Mouse (Mus musculus): Measurements from ENCODE around the gene Zfp541.

The Zfp541 gene

DNA sequence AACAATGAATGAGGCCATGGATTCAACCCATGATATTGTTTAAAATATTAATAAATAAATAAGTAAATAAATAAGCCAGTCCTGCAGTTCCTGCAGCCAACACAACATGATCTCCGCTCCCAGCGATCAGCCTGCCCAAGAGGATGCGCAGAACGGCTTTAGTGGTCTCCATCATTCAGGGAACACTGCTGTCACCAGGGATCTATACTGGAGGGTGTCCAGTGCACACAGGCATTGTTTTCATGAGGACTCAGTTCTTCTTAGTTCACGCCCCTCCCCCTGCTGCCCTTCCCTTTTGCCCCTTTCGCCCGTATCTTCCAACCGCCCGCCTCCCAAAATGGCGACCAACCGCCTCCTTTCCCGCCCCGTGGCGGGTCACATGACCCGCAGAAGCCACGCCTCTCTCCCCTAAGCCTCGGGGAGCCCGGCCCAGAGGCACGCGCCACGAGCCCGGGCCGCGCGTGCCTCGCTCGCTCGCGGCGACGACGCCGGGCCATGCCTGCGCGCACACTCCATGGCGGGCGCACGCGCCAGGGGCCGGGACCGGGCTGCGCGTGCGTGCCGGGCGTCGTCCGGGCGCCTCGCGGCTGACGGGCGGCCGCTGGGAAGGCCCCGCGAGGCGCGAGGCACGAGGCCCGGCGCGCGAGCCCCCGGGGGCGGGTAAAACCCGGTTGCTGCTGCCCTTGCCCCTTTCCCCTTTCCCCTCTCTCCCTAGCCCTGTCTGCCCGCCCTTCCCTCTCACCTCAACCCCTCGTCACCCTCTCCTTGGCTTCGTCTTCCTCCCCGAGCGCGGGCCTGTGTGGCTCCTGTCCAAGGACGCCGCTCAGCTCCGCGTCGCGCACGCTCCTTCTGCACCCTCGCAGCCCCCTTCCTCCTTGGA, at the start of gene Zfp541:
Gene Zfp541, plus strand, starts transcription at position 596 of the 880 bp plus-strand sequence.
- no peak for DNase-seq

DNA sequence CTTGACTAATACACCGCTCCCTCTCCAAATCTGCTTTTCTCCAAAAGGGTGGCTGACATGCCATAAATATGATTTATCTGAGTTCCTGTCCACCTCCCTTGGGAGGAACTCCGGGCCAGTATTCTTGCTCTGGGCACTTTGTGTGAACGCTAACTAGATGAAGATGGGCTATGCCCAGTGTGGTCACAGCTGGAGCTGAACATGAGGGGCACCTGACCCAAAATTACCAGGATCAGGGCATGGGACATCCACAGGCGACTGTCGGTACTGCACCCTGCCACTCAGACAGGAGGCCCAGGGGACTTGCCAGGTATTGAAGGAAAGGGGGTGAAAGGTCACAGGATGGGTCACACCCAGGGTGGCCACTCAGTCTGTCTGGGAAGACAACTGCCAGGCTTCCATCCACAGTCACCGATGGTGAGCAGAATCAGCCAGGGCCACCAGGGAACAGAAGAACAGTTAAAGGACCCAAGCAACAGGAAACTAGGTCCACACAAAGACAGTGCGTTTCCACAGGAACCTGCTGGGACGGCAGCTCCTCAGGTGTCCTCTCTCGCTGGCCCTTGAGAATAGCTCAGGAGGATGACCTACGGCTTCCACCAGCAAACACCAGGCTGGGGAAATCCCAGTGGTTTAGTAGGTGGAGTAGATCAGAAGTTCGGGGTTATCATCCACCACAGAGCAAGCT, 48.9 kb upstream of the Zfp541 start:
- peak; percentile 64 to 71 for DNase-seq

DNA sequence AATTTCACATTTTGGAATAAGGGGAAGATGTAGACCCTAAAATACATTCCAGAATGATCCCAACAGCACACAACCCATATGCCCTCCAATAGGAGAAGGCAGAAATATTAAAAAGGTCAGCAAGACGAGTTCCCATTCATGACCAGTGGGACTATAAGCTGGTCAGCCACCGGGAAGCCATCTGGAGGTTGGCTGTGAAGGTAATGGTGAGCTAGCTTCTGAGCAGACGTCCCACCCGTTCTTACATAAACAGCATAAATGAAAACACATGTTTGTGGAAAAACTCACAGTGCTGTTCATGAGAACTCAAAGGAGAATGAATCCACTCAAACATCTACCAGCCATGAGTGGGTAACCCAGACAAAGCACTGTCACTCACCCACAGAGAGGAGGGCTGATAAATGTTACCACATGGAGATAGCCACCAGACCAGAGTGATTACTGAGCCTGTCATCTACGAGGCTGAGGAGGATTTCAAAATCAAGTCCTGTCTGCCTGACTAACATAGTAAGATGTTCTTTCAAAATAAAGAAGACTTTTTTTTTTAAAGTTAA, 47.8 kb upstream of the Zfp541 start:
- no peak for DNase-seq

DNA sequence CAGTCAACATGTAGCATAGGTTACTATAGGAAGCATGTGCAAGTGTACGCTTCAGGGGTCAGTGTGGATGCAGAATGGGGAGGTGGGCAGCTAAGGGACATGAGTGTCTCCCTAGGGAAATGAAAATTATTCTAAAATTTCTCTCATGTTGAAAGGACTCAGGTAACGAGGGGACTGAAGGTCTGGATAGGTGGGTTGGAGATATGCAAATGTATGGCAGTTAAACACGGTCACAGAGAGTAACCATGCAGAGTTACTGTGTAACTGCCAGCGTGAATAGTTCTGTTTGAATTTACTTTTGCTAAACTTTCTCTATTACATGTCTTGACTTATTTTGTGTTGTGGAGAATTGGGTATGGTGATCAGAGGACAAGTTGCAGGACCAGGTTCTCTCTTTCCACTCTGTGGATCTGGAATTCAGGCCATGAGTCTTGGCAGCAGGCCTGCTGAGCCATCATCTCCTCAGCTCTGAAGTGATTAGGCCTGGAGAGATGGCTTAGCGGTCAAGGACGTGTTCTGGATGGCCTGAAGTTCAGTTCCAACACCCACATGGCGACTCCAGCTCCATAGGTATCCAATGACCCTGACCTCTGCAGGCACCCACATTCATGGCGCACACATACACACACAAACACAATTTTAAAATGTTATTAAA, 47.0 kb upstream of the Zfp541 start:
- DNase-seq: no peak

DNA sequence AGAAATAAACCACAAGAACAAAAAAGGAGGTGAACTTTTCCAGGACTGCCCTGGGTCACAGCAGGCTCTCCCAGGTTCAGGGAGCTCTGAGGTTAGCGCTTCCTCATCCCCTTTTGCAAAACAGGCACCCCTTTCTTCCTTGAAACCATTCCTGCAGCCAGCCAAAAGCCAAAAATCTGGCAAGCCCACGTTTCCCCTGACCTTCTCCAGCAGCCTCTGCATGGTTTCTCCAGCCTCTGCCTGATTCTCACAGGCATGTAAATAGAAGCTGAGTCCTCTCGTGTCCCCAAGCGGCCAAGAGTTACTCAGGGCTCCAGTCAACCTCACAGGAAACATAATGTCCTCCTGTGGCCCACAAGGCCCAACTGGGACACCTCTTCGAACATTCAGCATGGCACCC, 46.2 kb upstream of the Zfp541 start:
- no peak for DNase-seq

DNA sequence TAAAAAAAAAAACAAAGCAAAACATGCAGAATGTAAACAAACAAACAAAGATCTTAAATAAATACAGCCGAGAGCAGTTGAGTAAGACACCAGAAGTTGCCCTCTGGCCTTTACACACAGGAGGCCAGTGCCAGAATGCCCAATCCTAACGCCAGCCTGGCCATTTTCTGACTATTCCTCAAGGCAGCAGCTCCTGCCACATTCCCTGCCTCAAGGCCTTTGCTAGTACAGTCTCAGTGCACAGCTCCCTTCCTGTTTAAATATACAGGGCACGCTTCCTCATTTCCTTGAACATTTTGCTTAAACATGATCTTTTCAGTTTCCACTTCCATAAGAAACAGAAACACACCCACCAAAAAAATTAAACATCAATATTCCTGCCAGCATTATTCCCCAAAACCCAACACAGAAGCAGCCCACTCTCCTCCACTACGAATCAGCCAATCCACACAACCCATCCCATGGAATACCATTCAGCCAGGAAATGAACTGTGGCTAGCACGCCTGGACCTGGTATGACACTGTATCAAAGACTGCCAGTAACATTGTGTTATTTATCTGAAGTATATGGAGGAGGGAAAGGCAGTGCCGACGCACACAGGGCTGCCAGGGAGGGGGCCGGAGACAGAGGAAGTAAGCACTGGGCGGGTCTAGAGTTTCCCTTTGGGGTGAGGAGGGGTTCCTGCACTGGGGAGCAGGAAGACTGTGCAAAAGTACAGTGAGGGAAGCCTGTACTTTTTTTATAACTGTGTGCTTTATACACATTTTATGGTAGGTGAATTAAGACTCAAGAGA, 43.4 kb upstream of the Zfp541 start:
- peak; percentile 27 to 47 for DNase-seq

DNA sequence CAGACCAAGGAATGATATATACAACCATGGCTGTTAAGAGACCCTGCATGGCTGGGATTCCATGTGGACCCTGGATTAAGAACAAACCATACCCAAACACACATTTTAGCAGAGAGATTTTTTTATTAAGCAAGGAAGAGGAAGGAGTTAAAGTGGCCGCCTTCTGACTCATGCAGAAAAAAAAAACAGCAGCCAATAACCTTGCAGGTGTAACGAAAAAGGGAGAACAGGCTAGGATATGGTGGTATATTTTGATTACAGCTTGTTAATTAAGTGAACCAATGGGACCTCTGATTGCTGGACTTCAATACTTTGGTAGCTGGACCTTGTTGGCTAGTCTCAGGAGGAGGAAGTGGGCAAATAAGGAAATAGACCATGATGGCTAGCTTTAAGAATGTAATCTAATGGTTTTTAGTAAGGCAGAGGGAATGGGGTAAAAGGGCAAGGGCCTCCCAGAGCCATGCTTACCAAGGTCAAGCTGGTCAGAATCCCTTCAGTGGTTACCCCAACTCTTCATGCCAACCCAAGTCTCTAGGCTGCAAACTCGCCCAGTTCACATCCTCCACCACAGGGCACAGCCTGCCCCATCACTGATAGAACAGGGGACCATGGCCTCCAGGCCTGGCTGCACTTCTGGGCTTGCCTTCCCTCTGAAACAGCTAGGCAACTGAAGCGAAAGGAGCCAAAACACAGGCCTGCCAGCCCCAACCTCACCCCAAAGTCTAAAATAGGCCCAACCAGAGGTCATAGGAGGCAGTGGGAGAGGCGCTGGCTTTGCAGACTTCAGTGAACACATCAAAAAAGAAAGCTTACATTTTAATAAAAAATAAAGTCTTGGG, 42.1 kb upstream of the Zfp541 start:
- no peak for DNase-seq

DNA sequence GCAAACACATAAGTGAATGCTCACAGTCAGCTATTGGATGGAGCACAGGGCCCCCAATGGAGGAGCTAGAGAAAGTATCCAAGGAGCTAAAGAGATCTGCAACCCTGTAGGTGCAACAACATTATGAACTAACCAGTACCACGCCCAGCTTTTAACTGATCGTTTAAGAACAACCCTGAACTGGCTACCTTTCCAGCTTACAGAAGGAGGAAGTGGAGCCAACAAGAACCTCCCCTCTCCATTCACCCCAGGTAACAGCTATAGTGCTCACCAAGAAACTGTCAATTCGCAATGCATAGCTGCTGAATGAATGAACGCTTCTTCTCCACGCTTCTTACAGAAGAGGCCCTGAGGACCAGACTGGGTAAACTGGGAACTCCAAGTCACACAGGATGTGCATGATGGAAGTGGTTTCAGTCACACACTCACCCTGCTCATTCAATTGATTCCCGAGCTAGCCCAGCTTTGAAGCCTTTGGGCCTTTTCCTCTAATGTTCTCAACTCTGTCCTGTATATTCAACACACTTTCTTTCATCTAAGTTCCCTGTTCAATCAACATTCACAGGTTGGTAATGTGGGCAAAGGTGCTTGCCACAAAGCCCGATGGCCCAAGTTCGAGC, 36.9 kb upstream of the Zfp541 start:
- no peak for DNase-seq

DNA sequence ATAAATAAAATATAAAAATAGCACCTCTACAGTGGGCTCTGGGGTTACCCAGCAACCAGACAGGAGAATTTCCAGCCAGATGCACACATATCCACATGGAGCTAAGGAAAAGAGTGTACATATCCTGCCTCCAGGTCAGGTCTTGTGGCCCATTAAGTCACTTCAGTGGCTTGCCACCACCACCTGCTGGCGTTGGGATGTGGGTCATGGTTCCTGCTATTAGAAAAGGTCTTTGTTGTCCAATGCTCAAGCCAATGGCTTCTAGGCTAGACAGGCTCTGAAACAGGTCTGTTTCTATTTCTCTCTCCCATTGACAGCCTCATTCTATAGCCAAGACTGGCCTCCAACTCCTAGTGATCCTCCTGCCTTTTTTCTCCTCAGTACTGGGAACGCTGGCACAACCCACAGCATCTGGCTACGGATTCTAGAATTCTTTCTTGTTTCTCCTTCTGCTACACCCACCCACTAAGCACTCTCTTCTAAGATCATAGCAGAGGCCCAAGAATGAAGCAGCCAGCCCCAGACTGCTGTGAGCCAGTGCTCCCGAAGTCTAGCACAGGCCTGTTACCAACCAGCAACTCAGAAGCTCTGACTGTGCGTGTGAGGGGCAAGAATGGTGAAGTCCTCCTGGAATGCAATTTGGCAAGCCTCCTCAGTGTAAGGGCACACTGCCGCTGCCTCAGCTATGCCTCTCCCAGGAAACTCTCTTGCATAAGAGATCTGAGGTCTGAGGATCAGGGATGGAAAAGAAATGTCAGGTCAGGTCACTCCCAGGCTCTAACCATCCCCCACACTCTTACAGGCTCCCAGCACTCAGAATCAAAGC, 33.3 kb upstream of the Zfp541 start:
- no peak for DNase-seq

DNA sequence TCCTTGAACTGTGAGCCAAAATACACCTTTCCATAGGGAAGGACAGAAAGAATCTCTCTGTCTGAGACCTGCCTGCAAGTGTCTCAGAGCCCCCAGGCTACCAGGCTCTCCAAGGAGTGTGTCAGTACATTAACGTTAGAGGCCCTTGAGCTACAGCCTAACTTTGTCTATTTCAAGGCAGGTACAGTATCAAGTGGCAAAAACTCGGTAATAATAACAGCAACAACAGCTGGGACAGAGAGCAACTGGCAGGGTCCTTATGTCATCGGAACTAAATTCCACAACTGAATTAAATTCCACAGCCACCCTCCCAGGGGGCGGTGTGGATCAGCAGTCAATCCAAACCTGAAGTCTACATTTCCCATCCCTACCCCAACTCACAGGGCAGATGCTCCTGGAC, 30.5 kb upstream of the Zfp541 start:
- DNase-seq: no peak

DNA sequence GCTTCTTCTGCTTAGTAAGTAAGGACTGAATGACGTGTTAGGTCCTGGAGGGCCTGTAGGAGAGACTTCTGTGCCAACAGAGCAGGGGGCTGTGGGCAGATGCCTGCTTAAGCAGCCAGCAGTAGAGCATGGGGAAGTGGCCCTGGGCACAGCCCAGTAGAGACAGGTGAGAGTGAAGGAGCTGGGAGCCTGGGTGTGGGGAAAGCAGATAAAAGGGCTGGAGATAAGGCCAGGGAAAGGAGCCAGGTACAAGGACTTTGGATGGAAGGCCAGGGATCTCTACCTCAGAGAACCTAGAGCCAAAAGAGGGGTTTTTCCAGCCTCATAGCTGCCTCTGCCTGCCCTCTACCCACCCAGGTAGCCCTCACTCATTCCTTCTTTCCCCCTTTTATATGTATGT, 28.6 kb upstream of the Zfp541 start:
- no peak for DNase-seq

DNA sequence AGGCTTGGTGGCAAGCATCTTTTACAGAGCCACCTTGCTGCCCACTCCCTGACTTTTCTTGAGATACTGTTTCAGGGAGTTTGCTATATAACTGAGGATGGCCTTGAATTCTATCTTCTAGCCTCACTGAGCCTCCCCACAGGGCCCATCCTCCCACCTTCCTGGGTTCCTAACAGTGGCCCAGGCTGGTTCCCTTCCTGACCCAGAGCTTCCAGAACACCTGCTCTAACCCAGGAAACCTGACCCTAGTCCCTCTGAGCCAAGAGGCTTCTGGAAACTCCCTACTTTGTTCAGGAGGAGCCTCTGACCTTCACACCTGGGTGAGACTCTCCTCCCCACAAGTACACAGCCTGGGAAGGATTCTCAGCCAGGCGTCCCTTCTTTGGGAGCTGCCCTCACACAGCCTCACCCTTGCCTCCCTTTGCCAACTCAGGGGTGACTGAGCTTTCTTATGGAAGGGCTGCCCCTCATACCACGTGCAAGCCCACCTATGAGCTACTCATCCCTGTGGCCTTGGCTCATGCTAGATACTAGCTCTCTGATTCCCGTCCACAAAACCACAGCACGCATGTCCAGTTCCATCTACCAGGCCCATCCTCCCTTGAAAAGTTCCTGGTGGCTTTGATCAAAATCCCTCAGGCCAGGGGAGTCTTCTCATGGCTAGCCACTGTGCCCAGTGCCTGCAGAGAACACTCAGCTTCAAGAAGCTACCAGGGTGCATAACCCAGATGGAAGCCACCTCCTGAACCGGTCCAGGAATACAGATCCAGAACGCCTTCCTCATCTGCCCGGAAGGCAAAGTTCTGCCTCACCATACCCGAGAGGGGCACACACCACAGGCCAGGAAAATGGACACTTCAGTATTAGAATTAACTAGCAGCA, 27.8 kb upstream of the Zfp541 start:
- peak in 1 of 2 experiments; percentile 43 for DNase-seq

DNA sequence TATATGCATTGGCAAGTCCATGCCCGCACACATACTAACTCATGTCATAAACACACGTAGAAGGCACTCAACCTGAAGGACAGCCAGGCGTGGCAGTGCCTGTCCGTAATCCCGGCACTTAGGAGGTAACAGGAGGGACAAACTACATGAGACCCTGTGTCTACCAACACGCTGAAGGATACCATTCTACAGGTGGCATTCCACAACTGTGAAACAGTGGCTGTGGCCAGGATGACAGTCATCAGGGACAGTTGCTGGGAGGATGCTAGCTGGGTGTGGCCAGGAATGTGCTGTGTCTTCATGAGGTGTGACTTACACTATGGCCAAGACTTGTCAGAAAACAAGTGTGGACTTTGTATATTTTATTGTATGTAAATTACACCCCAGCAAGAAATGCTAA, 24.6 kb upstream of the Zfp541 start:
- DNase-seq: no peak

DNA sequence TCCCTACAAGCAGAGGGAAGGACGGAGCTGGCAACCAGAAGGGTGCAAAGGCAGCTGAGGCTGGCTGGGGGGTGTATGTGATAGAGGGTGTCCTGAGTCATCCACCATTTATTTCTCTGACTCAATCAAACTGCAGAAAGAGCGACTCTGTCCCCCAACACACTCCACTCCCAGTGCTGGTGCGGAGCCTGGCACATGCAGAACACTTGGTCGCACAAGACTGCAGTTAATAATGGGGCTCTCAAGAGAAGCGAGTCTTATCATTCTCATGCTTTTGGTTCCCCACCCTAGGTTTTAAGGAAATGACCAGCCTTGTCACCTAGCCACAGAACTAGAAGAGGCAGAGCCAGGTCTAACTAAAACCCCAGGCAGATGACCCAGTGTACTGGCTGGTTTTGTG, 22.3 kb upstream of the Zfp541 start:
- DNase-seq: no peak

DNA sequence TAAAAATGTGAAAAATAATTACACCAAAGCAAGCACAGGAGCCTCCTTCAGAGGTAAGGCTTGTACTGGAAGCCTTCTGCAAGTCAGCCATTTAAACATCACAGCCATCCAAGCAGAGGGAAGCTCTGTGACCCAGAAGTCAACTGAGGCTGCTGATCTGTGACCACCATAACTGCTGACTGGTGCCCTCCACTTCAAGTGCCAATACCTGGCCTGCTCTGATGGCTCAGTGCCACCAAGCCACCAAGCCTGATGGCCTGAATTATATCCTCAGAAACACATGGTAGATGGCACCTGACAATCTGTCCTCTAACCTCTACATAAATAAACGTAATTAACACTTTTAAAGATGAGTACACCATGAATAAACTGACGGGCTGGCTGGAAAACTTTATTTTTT, 20.4 kb upstream of the Zfp541 start:
- no peak for DNase-seq

DNA sequence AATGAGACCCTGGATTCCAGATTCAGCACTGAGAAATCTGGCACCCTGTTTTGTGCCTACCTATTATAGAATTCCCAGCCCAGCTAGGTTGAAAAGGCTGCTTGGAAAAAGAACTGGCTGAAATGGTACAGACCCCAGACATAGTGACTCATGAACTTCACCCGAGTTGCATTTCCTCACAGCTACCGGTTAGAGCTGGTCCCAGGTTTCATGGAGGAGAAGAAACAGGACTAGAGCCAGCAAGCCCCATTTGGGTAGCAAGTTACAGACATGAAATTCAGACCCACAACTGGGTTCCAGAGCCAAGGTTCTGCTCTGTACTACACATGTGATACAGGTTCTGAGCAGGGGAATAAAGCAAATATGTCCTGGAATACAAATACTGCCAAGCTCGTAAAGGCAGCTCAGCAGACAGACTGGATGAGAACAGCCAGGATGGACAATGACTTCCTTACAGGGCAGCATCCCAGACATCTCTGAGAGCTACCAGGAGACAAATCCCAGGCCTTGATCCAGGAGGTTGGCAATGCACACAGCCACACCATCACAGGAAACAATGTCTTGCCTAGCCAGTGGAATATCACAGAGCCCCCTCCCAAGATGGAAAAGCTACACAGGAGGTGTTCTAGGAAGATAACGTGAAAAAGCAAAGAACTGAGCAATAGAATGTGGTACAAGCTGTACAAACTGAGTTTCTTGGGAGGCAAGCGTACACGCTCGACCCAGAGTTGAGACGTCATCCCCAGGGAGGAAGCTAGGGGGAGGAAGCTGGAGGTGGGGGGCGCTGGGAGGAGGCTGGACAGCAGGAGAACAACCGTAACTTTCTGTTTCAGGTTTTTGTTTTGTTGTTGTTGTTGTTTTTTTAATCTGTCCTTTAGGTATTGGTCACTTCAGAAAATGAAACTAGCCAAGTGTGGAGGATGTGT, 18.5 kb upstream of the Zfp541 start:
- no peak for DNase-seq

DNA sequence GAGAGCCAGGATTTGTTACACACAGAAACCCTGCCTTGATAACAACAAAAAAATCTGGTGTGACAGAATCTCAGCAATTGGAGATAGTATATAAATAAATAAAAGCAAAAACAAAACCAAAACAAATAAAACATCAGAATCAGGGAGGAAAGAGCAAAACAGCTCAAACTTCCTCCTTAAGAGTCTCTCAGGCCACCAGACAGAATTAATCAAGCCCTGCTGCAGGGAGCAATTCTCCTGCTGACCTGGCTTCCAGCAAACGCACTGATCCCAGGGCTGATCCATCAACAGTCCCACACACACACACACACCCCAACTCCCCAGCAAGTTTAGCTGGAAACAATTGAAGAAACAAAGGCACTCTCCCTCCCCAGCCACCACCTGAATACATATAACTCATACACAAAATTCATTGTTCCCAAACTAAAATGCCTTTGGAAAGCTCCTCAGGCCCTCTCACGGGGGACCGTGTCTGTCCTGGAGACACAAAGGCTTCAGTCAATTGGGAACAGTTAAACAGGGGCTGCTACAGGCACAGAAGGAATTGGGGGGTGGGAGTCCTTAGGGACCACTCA, 17.7 kb upstream of the Zfp541 start:
- peak in 1 of 2 experiments; percentile 43 for DNase-seq

DNA sequence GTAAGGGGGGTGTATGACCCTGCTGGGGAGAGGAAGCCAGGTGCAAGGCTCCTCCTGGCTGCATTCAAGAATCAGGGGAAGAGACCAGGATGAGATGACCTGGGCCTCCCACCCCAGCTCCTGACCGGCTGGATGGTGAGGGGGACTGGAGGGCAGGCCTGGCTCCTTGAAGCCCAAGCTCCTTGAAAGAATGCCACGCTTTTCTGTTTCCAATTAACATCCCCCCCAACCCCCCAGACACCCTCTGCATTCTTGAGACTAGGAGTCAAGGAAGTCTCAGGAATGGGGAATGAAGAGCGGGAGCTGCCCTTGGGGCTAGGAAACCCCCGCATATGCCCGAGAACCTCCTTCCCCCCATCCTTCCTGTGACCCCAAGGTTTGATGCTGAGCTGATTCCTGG, 17.1 kb upstream of the Zfp541 start:
- peak in 1 of 2 experiments; percentile 33 for DNase-seq
